Mouse (Mus musculus): ENCODE results near the gene Pabpc4.

DNA sequence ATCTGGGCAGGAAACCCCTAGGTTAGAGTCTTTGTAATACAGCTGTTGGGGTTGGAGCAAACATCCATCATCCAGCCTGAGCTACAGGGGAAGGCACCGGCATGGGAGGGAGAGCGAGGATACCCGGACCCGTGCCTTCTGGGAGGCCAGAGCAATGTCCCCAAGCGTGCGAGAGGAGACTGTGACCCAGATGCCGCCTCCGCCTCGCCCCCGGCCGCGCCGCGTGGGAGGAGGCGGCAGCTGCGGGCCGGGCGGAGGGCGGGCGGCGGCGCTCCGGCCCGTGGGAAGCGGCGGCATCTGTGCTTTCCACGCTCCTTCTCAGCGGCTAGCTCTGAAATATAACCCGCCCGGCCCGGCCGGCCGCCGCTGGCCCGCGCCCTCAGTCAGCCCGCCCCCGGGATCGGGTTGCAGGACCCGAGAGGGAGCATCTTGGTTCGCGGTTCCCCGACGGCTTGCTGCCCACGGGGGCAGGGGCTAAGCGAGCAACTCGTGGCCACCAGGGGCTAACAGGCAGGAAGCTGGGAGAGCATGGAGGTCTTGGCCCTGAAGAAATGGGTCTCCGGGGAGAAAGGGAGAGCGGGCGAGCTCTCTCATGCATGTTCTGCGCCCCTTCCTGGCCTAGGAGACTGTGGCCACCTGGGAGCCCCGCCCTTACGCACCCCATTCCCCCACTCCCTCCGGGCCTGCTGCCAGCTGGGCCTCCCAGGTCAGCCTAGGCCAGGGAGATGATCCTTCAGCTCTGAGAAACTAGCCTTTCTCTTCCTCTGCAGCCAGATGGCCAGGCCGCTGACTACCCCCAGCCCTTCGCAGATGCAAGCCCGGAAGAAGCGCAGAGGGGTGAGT, 22.6 kb upstream of the Pabpc4 start:
- TF ChIP-seq RAD21 (IDR thresholded peaks at IDR 0.05; ENCODE audit: low read depth, low read length) (no peak), TBP (IDR thresholded peaks at IDR 0.05; ENCODE audit: low read depth, low read length) (no peak), BHLHE40 (IDR thresholded peaks at IDR 0.05; ENCODE audit: borderline replicate concordance, low read depth, low read length) (no peak), CTCF (IDR thresholded peaks at IDR 0.05 in 2 of 3, conservative IDR thresholded peaks at IDR 0.05 in 1 of 3; ENCODE audit: control insufficient read depth in 1 of 3, insufficient read depth in 1 of 3, low read depth in 2 of 3, low read length in 3 of 3, poor library complexity in 1 of 3, severe bottlenecking in 1 of 3) (no peak), ZNF384 (IDR thresholded peaks at IDR 0.05; ENCODE audit: low read depth, low read length) (no peak), USF1 (IDR thresholded peaks at IDR 0.05; ENCODE audit: low read depth, low read length) (no peak), POLR2A (IDR thresholded peaks at IDR 0.05; ENCODE audit: control insufficient read depth in 1 of 2, insufficient read depth in 1 of 2, low read depth in 1 of 2, low read length in 2 of 2, poor library complexity in 1 of 2) (no peak), KAT2A (conservative IDR thresholded peaks at IDR 0.05; ENCODE audit: low read depth, low read length) (no peak), GATA1 (IDR thresholded peaks at IDR 0.05; ENCODE audit: low read depth, low read length) (no peak), TCF12 (IDR thresholded peaks at IDR 0.05; ENCODE audit: low read depth, low read length) (no peak)
